Mouse (Mus musculus): ENCODE results near the gene Phospho2. TPM values are rescaled to one million over a fixed set of nuclear protein-coding genes. Genes with fewer than 3 reads are reported as not detected.

Gene Phospho2
- polyA plus RNA-seq, 1 experiment from 2014 or later, result 23.4 TPM

Other genes starting within 250 kb of the Phospho2 start
- 0.65 and 1.0 TPM in 2 replicates for gene Lrp2, start 203.6 kb upstream of the Phospho2 start, polyA plus RNA-seq (2014; fragmentation: Nextera tagmentation; extraction: Ambion mirVana)
- 11.1 and 12.4 TPM in 2 replicates for gene Bbs5, start 142.5 kb upstream of the Phospho2 start, polyA plus RNA-seq (2014; fragmentation: Nextera tagmentation; extraction: Ambion mirVana)
- 14.6 and 16.4 TPM in 2 replicates for gene Klhl41, start 119.5 kb upstream of the Phospho2 start, polyA plus RNA-seq (2014; fragmentation: Nextera tagmentation; extraction: Ambion mirVana)
- 23.5 and 24.4 TPM in 2 replicates for gene Fastkd1, start 76.1 kb upstream of the Phospho2 start, polyA plus RNA-seq (2014; fragmentation: Nextera tagmentation; extraction: Ambion mirVana)
- 76.8 and 87.8 TPM in 2 replicates for gene Ppig, start 67.1 kb upstream of the Phospho2 start, polyA plus RNA-seq (2014; fragmentation: Nextera tagmentation; extraction: Ambion mirVana)
- 1.0 and 2.0 TPM in 2 replicates for gene Ccdc173, start within 50 bp of the Phospho2 start, polyA plus RNA-seq (2014; fragmentation: Nextera tagmentation; extraction: Ambion mirVana)
- 53.7 and 62.6 TPM in 2 replicates for gene Klhl23, start 32.3 kb downstream of the Phospho2 start, polyA plus RNA-seq (2014; fragmentation: Nextera tagmentation; extraction: Ambion mirVana)
- gene Ssb, start 71.9 kb downstream of the Phospho2 start, polyA plus RNA-seq (2014; fragmentation: Nextera tagmentation; extraction: Ambion mirVana), result 229 and 233 TPM in 2 replicates
- gene Mettl5, start 96.0 kb downstream of the Phospho2 start, polyA plus RNA-seq (2014; fragmentation: Nextera tagmentation; extraction: Ambion mirVana), result 34.7 and 36.4 TPM in 2 replicates
- 13.8 and 14.7 TPM in 2 replicates for gene Ubr3, start 107.6 kb downstream of the Phospho2 start, polyA plus RNA-seq (2014; fragmentation: Nextera tagmentation; extraction: Ambion mirVana)
- 0.21 and 0.30 TPM in 2 replicates for gene Myo3b, start 249.5 kb downstream of the Phospho2 start, polyA plus RNA-seq (2014; fragmentation: Nextera tagmentation; extraction: Ambion mirVana)

Data from heart, embryonic 11.5 days (tissue).